Mouse (Mus musculus): ENCODE results near the gene Msantd2. TPM values are rescaled to one million over a fixed set of nuclear protein-coding genes. Genes with fewer than 3 reads are reported as not detected.

Gene Msantd2
- polyA plus RNA-seq, 1 experiment from 2014 or later, result 32.3 TPM

DNA sequence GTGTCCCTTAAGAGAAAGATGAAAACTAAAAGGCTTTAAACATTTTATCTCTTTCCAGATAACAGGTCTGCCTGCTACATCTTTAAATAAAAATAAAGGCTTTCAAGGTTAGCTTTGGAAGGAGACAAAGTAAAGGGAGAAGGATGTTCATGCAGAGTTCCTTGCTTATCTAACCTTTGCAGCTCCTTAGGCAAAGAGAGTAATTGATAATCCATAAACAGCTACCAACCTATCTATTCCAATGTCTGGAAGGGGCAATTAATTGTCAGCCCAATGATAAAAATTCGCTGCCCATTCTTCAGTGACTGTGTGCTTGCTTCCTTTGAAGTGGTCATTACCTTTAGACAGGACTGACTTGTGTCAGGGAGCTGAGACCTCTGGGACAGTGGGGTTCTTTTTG, 74.7 kb downstream of the Msantd2 start:
- WGBS, result 64% methylated on average over 1 of the region's 1 CpGs
- H3K27me3 ChIP-seq, result no peaks in the 10 kb centered on the region
- H3K27ac ChIP-seq, result no peak overlapping the region
- no peak overlapping the region for H3K4me2 ChIP-seq
- no peak overlapping the region for H3K4me3 ChIP-seq
- peaks cover 8% of the 10 kb centered on the region for H3K4me1 ChIP-seq
- H3K36me3 ChIP-seq (ENCODE audit: poor library complexity, severe bottlenecking), result no peaks in the 10 kb centered on the region
- ATAC-seq, result no peak
- H3K9ac ChIP-seq, result no peak overlapping the region
- no peaks in the 10 kb centered on the region for H3K9me3 ChIP-seq (replicated peaks)

DNA sequence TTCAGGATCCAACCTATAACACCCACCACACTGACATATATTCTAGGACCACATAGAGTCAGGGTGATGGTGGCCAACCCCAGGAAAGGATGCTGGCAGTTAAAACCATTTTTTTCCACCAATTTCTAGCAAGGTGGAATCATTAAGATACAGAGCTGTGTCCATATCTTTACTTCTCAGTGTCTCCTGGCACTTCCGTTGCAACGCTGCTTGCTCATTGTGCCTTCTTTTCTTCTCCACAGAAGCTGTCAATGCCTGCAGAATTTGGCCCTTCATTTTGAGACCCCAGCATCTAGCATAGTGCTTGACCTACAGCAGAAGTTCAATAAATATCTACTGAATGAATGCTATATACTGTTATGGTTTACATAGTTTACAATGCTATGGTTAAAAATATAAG, 77.9 kb downstream of the Msantd2 start:
- no peak for ATAC-seq
- no peaks in the 10 kb centered on the region for H3K9me3 ChIP-seq (replicated peaks)
- 86% methylated on average over 2 of the region's 2 CpGs for WGBS
- no peak overlapping the region for H3K9ac ChIP-seq
- H3K27me3 ChIP-seq, result no peaks in the 10 kb centered on the region
- no peak overlapping the region for H3K4me2 ChIP-seq
- H3K4me3 ChIP-seq, result no peak overlapping the region
- no peak overlapping the region for H3K27ac ChIP-seq
- H3K4me1 ChIP-seq, result peaks cover 8% of the 10 kb centered on the region
- no peaks in the 10 kb centered on the region for H3K36me3 ChIP-seq (ENCODE audit: poor library complexity, severe bottlenecking)

DNA sequence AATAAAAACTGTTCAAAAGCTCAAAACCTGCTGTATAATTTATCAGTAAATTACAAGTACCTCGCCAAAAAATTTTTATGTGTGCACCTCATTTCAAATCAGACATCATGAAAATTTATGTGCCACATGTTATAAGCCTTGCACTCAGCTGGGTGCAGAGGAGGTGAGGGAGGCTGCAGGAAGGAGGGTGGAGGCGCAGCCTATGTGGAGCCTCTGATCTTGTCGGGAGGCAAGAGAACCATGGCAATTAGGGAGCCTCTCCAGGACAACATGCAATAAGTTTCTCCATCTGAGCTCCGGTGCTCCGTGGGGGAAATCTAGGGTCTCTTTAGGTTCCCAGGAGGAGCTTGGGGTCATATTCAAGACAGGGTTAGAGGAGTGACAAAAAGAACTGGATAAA, 78.3 kb downstream of the Msantd2 start:
- Histone ChIP-seq H3K4me3 (no peak overlapping the region), H3K9ac (no peak overlapping the region), H3K27me3 (no peaks in the 10 kb centered on the region), H3K27ac (no peak overlapping the region), H3K9me3 (replicated peaks) (no peaks in the 10 kb centered on the region), H3K4me1 (peaks cover 8% of the 10 kb centered on the region), H3K36me3 (ENCODE audit: poor library complexity, severe bottlenecking) (no peaks in the 10 kb centered on the region), H3K4me2 (no peak overlapping the region)
- no peak for ATAC-seq
- WGBS, result 65% methylated on average over 5 of the region's 5 CpGs

- peak; percentile 67 for ATAC-seq
- H3K27me3 ChIP-seq, result no peaks in the 10 kb centered on the region
- no peak overlapping the region for H3K9ac ChIP-seq
- H3K4me1 ChIP-seq, result peaks cover 8% of the 10 kb centered on the region
- no peak overlapping the region for H3K4me3 ChIP-seq
- 54% methylated on average over 15 of the region's 15 CpGs for WGBS
- no peak overlapping the region for H3K27ac ChIP-seq
- H3K36me3 ChIP-seq (ENCODE audit: poor library complexity, severe bottlenecking), result no peaks in the 10 kb centered on the region
- no peak overlapping the region for H3K4me2 ChIP-seq
- no peaks in the 10 kb centered on the region for H3K9me3 ChIP-seq (replicated peaks)
These were observed 78.9 kb downstream of the Msantd2 start for GRCm38 (mm10) chr9:37567892-37568604.

- ATAC-seq, result peak; percentile 66
- 37% methylated on average over 4 of the region's 4 CpGs for WGBS
These were observed 79.6 kb downstream of the Msantd2 start for GRCm38 (mm10) chr9:37568605-37569214.

DNA sequence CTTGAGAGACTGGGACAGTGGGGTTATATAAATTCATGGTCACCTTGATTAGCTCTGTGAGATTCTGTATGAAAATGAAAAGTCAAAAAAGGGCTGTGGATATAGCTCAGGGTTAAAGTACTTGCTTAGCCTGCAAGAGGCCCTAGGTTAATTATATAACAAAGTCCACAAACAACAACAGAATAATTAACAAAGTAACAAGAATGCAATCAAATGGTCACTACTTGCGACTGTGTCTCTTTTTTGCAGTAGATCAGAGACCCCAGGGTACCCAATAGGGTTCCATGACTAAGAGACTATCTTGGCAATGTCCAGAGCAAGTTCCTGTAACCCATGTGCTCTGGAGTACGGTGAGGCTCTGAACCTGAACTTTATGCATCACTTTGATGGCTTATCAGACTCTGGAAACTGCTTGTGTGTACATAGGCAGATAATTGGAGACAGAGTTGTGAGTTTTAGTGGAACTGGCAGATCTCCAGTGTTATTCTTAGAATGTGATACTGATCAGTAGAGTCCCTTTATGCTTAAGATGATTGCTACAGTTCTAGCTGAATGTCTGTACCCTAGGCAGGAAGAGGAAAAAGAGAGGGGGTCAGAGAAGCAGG, 80.2 kb downstream of the Msantd2 start:
- Histone ChIP-seq H3K4me1 (peaks cover 8% of the 10 kb centered on the region), H3K27me3 (no peaks in the 10 kb centered on the region), H3K9ac (no peak overlapping the region), H3K4me2 (no peak overlapping the region), H3K36me3 (ENCODE audit: poor library complexity, severe bottlenecking) (no peaks in the 10 kb centered on the region), H3K4me3 (no peak overlapping the region), H3K9me3 (replicated peaks) (no peaks in the 10 kb centered on the region), H3K27ac (no peak overlapping the region)
- 86% methylated on average over 2 of the region's 2 CpGs for whole genome bisulfite sequencing
- ATAC-seq, result no peak

More at GRCm38 (mm10) chr9:37568605-37569214, 79.6 kb downstream of the Msantd2 start:
- Histone ChIP-seq H3K27ac (no peak overlapping the region), H3K27me3 (no peaks in the 10 kb centered on the region), H3K4me3 (no peak overlapping the region), H3K36me3 (ENCODE audit: poor library complexity, severe bottlenecking) (no peaks in the 10 kb centered on the region), H3K4me2 (no peak overlapping the region), H3K9ac (no peak overlapping the region), H3K4me1 (peaks cover 8% of the 10 kb centered on the region), H3K9me3 (replicated peaks) (no peaks in the 10 kb centered on the region)

- H3K27me3 ChIP-seq, result no peaks in the 10 kb centered on the region
- H3K4me2 ChIP-seq, result no peak overlapping the region
- H3K9me3 ChIP-seq (replicated peaks), result no peaks in the 10 kb centered on the region
- H3K27ac ChIP-seq, result no peak overlapping the region
- no peaks in the 10 kb centered on the region for H3K36me3 ChIP-seq (ENCODE audit: poor library complexity, severe bottlenecking)
- H3K9ac ChIP-seq, result no peak overlapping the region
- WGBS, result 67% methylated on average over 3 of the region's 3 CpGs
- no peak overlapping the region for H3K4me3 ChIP-seq
- ATAC-seq, result no peak
- peaks cover 15% of the 10 kb centered on the region for H3K4me1 ChIP-seq
These were observed 83.2 kb downstream of the Msantd2 start for GRCm38 (mm10) chr9:37572204-37572876.

Other genes with a start within 250 kb of the Msantd2 start
- gene Slc37a2, start 233.6 kb upstream of the Msantd2 start, polyA plus RNA-seq (2015; fragmentation: Nextera tagmentation; extraction: Ambion mirVana), result 0.99 and 1.2 TPM in 2 replicates
- gene Ccdc15, start 140.9 kb upstream of the Msantd2 start, polyA plus RNA-seq (2015; fragmentation: Nextera tagmentation; extraction: Ambion mirVana), result 9.5 and 12.6 TPM in 2 replicates
- 0.44 and 0.49 TPM in 2 replicates for gene Hepacam, start 122.0 kb upstream of the Msantd2 start, polyA plus RNA-seq (2015; fragmentation: Nextera tagmentation; extraction: Ambion mirVana)
- gene Robo4, start 87.4 kb upstream of the Msantd2 start, polyA plus RNA-seq (2015; fragmentation: Nextera tagmentation; extraction: Ambion mirVana), result 3.1 and 4.2 TPM in 2 replicates
- 7.1 and 9.3 TPM in 2 replicates for gene Robo3, start 56.1 kb upstream of the Msantd2 start, polyA plus RNA-seq (2015; fragmentation: Nextera tagmentation; extraction: Ambion mirVana)
- 29.7 and 31.5 TPM in 2 replicates for gene Esam, start 38.8 kb downstream of the Msantd2 start, polyA plus RNA-seq (2015; fragmentation: Nextera tagmentation; extraction: Ambion mirVana)
- 0.26 and 0.42 TPM in 2 replicates for gene Vsig2, start 49.9 kb downstream of the Msantd2 start, polyA plus RNA-seq (2015; fragmentation: Nextera tagmentation; extraction: Ambion mirVana)
- gene Nrgn, start 63.6 kb downstream of the Msantd2 start, polyA plus RNA-seq (2015; fragmentation: Nextera tagmentation; extraction: Ambion mirVana), result 2.0 and 4.5 TPM in 2 replicates
- gene Siae, start 66.4 kb downstream of the Msantd2 start, polyA plus RNA-seq (2015; fragmentation: Nextera tagmentation; extraction: Ambion mirVana), result 7.0 and 8.3 TPM in 2 replicates
- gene Spa17, start 124.4 kb downstream of the Msantd2 start, polyA plus RNA-seq (2015; fragmentation: Nextera tagmentation; extraction: Ambion mirVana), result 13.1 and 15.9 TPM in 2 replicates
- 92.9 and 99.1 TPM in 2 replicates for gene Tbrg1, start 168.0 kb downstream of the Msantd2 start, polyA plus RNA-seq (2015; fragmentation: Nextera tagmentation; extraction: Ambion mirVana)
- 0.18 TPM in 1 of 2 replicates, not detected in the other for gene Panx3, start 179.9 kb downstream of the Msantd2 start, polyA plus RNA-seq (2015; fragmentation: Nextera tagmentation; extraction: Ambion mirVana)
- gene Olfr160, start 226.9 kb downstream of the Msantd2 start, polyA plus RNA-seq (2015; fragmentation: Nextera tagmentation; extraction: Ambion mirVana), result not detected in 2 replicates

All from forebrain, embryonic 13.5 days (tissue).